Mouse (Mus musculus): ENCODE results near the gene Adra1b. TPM values are rescaled to one million over a fixed set of nuclear protein-coding genes. Genes with fewer than 3 reads are reported as not detected.

Adra1b gene
- polyA plus RNA-seq, 1 experiment, result 19.8 TPM

DNA sequence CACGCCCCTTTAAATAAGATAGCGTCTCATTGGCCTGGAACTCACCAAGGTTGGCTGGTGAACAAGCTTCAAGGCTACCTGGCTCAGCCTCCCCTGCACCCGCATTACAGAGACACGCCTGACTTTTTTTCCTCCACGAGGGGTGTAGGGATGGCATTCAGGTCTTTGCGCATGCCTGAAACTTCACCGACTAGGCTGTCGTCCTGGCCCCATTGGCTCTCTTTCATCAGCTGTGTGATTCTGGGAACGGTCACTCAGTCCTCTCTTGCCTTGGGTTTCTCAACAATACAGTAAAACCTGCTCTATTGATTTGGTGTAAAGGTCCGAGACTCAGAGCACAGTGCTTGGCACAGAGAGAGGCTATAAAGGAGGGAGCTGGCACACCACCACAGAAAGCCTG, 2.3 kb upstream of the Adra1b start:
- TF ChIP-seq CTCF (IDR thresholded peaks at IDR 0.05; ENCODE audit: extremely low read depth, insufficient read depth, low read length), result no peak
- TF ChIP-seq POLR2A (IDR thresholded peaks at IDR 0.05; ENCODE audit: extremely low read depth, insufficient read depth, low read length), result no peak
- Histone ChIP-seq H3K27ac (ENCODE audit: insufficient read depth, low read length) (no peak overlapping the region), H3K4me3 (ENCODE audit: insufficient read depth, low read length) (no peak overlapping the region), H3K4me1 (ENCODE audit: control insufficient read depth, insufficient read depth, low read length) (peaks cover 1% of the 10 kb centered on the region; the same call in 1 of the 2 replicates)

DNA sequence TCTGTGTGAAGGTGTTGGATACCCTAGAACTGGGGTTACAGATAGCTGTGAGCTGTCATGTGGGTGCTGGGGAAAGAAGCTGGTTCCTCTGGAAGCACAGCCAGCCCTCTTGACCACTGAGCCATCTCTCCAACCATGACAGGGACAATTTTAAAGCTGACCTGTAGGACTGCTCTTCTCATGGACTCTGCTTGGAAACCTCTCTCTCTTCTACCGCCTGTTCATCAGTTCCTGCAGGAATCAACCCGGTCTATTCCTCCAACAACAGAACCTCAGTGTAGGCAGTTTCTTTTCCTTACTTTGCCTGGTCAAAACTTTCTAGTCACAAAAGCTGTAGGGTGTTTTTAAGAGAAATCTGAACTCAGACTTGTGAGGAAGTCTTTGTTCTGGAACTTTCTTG, 1.3 kb downstream of the Adra1b start:
- TF ChIP-seq POLR2A (IDR thresholded peaks at IDR 0.05; ENCODE audit: extremely low read depth, insufficient read depth, low read length), result no peak
- no peak for TF ChIP-seq CTCF (IDR thresholded peaks at IDR 0.05; ENCODE audit: extremely low read depth, insufficient read depth, low read length)
- H3K27ac ChIP-seq (ENCODE audit: insufficient read depth, low read length), result no peak overlapping the region
- H3K4me3 ChIP-seq (ENCODE audit: insufficient read depth, low read length), result no peak overlapping the region
- peaks cover 1% of the 10 kb centered on the region; the same call in 1 of the 2 replicates for H3K4me1 ChIP-seq (ENCODE audit: control insufficient read depth, insufficient read depth, low read length)

DNA sequence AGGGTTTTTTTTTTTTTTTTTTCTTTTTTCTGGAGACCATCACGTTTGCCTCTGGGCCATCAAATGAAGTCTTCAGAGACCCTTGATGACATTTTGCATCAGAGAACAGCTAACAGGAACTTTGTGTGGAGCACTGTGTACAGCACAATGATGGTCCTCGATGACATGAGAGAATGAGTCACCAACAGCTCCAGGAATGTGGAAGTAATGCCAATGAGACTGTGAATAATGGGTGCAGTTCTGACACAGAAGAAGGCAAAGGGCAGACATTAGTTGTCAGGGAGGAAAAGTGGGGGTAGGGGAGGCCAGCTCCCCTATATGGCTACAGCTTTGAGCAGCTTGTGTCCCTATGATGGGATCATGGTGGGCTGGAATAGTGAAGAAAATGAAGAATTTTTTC, 5.7 kb downstream of the Adra1b start:
- Histone ChIP-seq H3K27ac (ENCODE audit: insufficient read depth, low read length) (no peak overlapping the region), H3K4me1 (ENCODE audit: control insufficient read depth, insufficient read depth, low read length) (no peaks in the 10 kb centered on the region), H3K4me3 (ENCODE audit: insufficient read depth, low read length) (no peak overlapping the region)
- TF ChIP-seq POLR2A (IDR thresholded peaks at IDR 0.05; ENCODE audit: extremely low read depth, insufficient read depth, low read length) (no peak), CTCF (IDR thresholded peaks at IDR 0.05; ENCODE audit: extremely low read depth, insufficient read depth, low read length) (no peak)

- peaks cover 3% of the 10 kb centered on the region for H3K4me1 ChIP-seq (ENCODE audit: control insufficient read depth, insufficient read depth, low read length)
- H3K4me3 ChIP-seq (ENCODE audit: insufficient read depth, low read length), result no peak overlapping the region
- TF ChIP-seq POLR2A (IDR thresholded peaks at IDR 0.05; ENCODE audit: extremely low read depth, insufficient read depth, low read length) (no peak), CTCF (IDR thresholded peaks at IDR 0.05; ENCODE audit: extremely low read depth, insufficient read depth, low read length) (no peak)
- no peak overlapping the region for H3K27ac ChIP-seq (ENCODE audit: insufficient read depth, low read length)
Observed at GRCm38 (mm10) chr11:43892546-43892945, 8.5 kb downstream of the Adra1b start.

GRCm38 (mm10) chr11:43891457-43891856, 9.6 kb downstream of the Adra1b start:
- no peak overlapping the region for H3K27ac ChIP-seq (ENCODE audit: insufficient read depth, low read length)
- TF ChIP-seq CTCF (IDR thresholded peaks at IDR 0.05; ENCODE audit: extremely low read depth, insufficient read depth, low read length) (no peak), POLR2A (IDR thresholded peaks at IDR 0.05; ENCODE audit: extremely low read depth, insufficient read depth, low read length) (no peak)
- peaks cover 3% of the 10 kb centered on the region for H3K4me1 ChIP-seq (ENCODE audit: control insufficient read depth, insufficient read depth, low read length)
- no peak overlapping the region for H3K4me3 ChIP-seq (ENCODE audit: insufficient read depth, low read length)

DNA sequence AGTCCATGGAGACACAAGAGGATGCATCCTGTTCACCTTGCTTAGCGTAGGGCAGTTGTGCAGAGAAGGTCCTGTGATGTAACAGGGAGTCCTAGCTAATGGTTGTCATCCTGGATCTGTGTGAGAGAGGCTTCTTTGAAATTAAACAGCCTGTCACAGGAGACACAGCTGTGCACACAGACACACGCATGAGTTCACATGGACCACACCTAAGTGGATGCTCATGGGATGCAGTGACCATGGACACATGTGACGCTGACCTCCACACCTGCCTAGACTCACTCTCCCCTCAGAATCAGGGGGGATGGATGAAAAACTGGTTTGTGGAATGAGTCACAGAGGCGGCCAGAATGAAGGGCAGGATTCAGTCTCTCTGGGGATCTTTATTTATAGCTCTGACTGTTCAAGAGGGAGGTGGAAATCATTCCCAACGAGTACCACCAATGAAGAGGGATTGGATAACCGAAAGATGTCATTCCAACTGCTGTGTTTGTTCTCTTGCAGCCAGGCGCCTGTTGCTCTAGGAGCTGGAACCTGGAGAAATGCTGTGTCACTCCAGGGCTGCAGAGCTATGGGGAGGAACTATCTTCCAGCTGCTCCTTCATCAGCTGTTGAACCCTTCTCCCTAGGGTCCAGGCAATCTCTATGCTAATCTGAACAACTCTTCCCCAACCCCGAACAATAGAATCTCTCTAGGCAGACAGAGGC, 11.6 kb downstream of the Adra1b start:
- no peak for TF ChIP-seq CTCF (IDR thresholded peaks at IDR 0.05; ENCODE audit: extremely low read depth, insufficient read depth, low read length)
- no peak for TF ChIP-seq POLR2A (IDR thresholded peaks at IDR 0.05; ENCODE audit: extremely low read depth, insufficient read depth, low read length)
- Histone ChIP-seq H3K4me1 (ENCODE audit: control insufficient read depth, insufficient read depth, low read length) (peaks cover 3% of the 10 kb centered on the region), H3K4me3 (ENCODE audit: insufficient read depth, low read length) (no peak overlapping the region), H3K27ac (ENCODE audit: insufficient read depth, low read length) (no peak overlapping the region)

- Histone ChIP-seq H3K27ac (ENCODE audit: insufficient read depth, low read length) (no peak overlapping the region), H3K4me1 (ENCODE audit: control insufficient read depth, insufficient read depth, low read length) (peaks cover 3% of the 10 kb centered on the region), H3K4me3 (ENCODE audit: insufficient read depth, low read length) (no peak overlapping the region)
- no peak for TF ChIP-seq POLR2A (IDR thresholded peaks at IDR 0.05; ENCODE audit: extremely low read depth, insufficient read depth, low read length)
- TF ChIP-seq CTCF (IDR thresholded peaks at IDR 0.05; ENCODE audit: extremely low read depth, insufficient read depth, low read length), result no peak
Observed at GRCm38 (mm10) chr11:43888736-43889135, 12.3 kb downstream of the Adra1b start.

DNA sequence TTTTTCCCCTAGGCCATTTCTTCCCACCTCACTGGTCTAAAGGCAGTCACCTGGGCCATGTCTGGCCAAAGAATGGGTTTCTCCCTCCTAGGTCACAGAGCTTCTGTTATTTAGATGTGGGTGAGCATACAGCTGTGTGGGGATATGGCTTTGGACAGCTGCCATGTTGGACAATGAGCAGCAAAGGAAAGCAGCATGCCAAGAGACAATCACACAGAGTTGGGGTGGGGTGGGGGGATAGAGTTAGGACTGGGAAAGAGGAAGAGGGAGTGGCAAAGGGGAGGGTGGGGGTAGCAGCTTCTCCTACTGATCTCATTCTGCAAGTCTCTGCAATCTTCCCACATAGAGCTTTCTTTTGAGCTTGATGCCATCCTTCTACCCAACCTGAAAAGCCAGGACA, 13.4 kb downstream of the Adra1b start:
- Histone ChIP-seq H3K4me3 (ENCODE audit: insufficient read depth, low read length) (no peak overlapping the region), H3K4me1 (ENCODE audit: control insufficient read depth, insufficient read depth, low read length) (peaks cover 3% of the 10 kb centered on the region)
- TF ChIP-seq POLR2A (IDR thresholded peaks at IDR 0.05; ENCODE audit: extremely low read depth, insufficient read depth, low read length), result no peak
- TF ChIP-seq CTCF (IDR thresholded peaks at IDR 0.05; ENCODE audit: extremely low read depth, insufficient read depth, low read length), result no peak

GRCm38 (mm10) chr11:43884521-43884920, 16.5 kb downstream of the Adra1b start:
- Histone ChIP-seq H3K4me1 (ENCODE audit: control insufficient read depth, insufficient read depth, low read length) (peaks cover 3% of the 10 kb centered on the region), H3K4me3 (ENCODE audit: insufficient read depth, low read length) (no peak overlapping the region), H3K27ac (ENCODE audit: insufficient read depth, low read length) (no peak overlapping the region)
- no peak for TF ChIP-seq POLR2A (IDR thresholded peaks at IDR 0.05; ENCODE audit: extremely low read depth, insufficient read depth, low read length)
- no peak for TF ChIP-seq CTCF (IDR thresholded peaks at IDR 0.05; ENCODE audit: extremely low read depth, insufficient read depth, low read length)

More for the DNA sequence above, 13.4 kb downstream of the Adra1b start:
- H3K27ac ChIP-seq (ENCODE audit: insufficient read depth, low read length), result no peak overlapping the region

DNA sequence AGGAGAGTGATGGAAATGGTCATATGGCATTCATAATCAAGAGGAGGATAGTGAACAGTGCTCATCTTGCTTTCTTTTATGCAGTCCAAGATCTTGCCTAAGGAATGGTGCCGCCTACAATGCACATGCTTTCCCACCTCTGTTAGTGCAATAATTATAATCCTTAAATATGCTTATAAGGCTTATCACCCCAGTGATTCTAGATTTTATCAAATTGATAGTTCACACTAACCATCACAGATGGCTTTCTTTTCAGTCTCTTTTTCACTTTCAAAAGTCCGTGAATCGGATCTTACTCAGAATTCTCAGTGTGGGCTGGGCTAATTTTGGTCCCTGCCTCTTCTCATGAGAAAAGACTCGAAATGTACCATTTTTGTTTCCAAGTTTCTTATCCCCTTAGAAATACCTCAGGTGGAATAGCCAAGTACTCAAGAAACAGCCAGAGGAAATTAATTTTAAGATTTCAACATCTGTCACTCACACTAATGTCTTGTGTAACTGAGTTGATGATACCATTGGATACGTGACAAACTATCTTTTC, 17.3 kb downstream of the Adra1b start:
- Histone ChIP-seq H3K27ac (ENCODE audit: insufficient read depth, low read length) (no peak overlapping the region), H3K4me1 (ENCODE audit: control insufficient read depth, insufficient read depth, low read length) (no peaks in the 10 kb centered on the region), H3K4me3 (ENCODE audit: insufficient read depth, low read length) (no peak overlapping the region)
- no peak for TF ChIP-seq CTCF (IDR thresholded peaks at IDR 0.05; ENCODE audit: extremely low read depth, insufficient read depth, low read length)
- no peak for TF ChIP-seq POLR2A (IDR thresholded peaks at IDR 0.05; ENCODE audit: extremely low read depth, insufficient read depth, low read length)

All from cortical plate, adult 2 months (tissue).